Mouse (Mus musculus): ENCODE measurements around the gene Ncoa6. TPM values are rescaled to one million over a fixed set of nuclear protein-coding genes. Genes with fewer than 3 reads are reported as not detected.

The Ncoa6 gene
- polyA plus RNA-seq (2012; rRNA removed) = 42.1 and 43.4 TPM in 2 replicates

DNA sequence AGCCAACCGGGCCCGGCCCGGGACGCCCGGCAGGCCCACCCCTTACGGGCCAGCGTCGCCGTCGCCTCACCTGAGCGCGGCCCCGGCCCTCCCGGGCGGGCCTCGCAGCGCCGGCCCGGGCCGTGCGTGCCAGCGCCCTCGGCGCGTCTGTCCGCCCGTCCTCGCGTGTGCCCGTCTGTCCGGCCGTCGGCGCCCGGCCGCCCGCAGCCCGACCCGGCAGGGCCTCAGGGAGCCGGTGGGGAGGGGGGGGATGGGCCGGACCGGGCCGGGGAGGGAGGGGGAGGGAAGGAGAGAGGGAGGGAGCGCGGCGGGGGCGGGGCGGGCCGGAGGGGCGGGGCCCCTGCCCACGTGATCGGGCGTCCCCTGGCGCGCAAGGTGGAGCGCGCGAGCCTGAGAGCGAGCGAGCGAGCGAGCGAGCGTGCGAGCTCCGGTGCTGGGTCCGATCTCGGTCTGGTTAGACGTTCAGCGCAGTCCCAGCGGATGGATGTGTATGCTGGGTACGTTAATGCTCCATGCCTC, at the start of gene Ncoa6:
Gene Ncoa6 (minus strand): TSS at position 325 of the 519 bp plus-strand sequence.
- peaks cover 12% of the 10 kb centered on the region for H3K4me1 ChIP-seq (ENCODE audit: control insufficient read depth, insufficient read depth, low read length)
- TF ChIP-seq CTCF (IDR thresholded peaks at IDR 0.05; ENCODE audit: extremely low read depth, insufficient read depth, low read length) (no peak), POLR2A (IDR thresholded peaks at IDR 0.05; ENCODE audit: extremely low read depth, insufficient read depth, low read length) (peak; percentile 84)
- peak within 1 kb of the TSS; percentile 96 for H3K27ac ChIP-seq (ENCODE audit: insufficient read depth, low read length)
- H3K4me3 ChIP-seq (ENCODE audit: insufficient read depth, low read length) = peak within 1 kb of the TSS; percentile 76

DNA sequence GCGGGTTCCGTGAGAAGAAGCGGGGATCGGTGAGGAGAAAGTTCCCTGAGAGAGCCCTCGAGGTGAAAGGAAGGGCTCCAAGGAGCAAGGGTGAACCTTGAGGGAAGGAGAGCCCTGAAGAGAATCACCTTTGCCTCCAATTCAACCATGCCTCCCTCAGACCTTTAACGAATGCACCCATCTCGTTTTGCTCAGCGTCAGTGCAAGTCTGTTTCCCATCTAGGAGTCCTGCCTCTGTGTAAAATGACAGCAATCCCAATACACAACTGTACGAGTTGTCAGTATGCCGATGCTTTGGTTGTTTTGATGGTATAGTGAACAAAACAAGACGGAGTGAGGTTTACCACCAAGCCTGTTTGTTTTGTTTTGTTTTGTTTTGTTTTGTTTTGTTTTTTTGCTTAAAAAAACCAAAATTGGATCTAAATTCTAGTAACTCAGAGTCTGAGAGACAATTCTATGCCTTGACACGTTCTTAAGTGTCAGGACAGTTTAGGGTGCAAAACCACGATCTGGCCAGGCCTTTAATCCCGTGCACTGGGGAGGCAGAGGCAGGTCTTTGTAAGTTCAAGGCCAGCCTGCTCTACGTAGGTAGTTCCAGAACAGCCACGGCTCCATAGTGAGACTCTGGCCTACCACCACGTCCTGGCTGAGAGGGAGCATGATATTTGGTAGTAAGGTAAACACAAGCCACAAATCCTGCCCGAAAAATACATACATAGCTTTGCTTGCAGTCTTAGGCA, 45.0 kb upstream of the Ncoa6 start:
- peak overlapping the region; percentile 62 for H3K4me3 ChIP-seq (ENCODE audit: insufficient read depth, low read length)
- no peak overlapping the region for H3K27ac ChIP-seq (ENCODE audit: insufficient read depth, low read length)
- peaks cover 2% of the 10 kb centered on the region; the same call in 1 of the 2 replicates for H3K4me1 ChIP-seq (ENCODE audit: control insufficient read depth, insufficient read depth, low read length)
- TF ChIP-seq CTCF (IDR thresholded peaks at IDR 0.05; ENCODE audit: extremely low read depth, insufficient read depth, low read length) (no peak), POLR2A (IDR thresholded peaks at IDR 0.05; ENCODE audit: extremely low read depth, insufficient read depth, low read length) (no peak)

DNA sequence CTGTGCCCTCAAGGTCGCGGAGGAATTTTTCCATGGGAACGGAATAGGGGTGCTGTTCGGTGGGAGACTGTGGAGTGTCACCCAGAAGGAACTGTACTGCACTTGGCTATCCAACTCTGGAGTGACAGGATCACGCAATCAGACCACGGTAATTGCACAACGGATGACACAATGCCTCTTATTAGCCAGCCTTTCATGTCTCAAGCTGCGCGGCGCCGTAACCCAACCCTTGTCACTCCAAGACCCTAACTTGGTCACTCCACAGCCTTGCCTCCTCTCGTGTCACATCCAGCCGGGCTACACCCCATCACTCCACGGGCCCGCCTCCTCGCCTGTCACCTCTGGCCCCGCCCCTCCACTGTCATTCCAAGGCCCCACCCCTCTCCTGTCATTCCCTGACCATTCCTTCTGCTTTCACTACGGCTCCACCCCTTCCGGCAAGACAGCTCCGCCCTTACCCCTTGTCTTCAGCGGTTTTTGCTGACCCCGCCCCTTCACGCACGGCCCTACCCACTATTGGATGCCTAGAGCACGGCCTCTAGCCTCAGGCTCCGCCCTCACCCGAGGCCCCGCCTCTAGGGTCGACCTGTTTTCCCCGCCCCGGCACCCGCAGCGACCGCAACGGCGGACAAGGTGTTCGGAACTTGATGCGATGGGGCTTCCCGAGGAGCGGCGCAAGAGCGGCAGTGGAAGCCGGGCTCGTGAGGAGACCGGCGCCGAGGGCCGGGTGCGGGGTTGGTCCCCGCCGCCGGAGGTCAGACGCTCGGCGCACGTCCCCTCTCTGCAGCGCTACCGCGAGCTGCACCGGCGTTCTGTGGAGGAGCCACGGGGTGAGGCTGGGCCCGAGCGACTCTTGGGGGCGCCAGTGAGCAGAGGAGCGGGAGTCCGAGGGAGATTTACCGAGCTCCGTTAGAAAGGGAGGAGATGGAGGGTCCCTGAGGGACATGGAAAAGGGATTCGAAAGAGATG, 44.0 kb upstream of the Ncoa6 start, which contains the start of the genes Acss2 and Ggt7:
Gene Acss2 (plus strand): TSS at position 494 of the 969 bp plus-strand sequence.
Gene Ggt7 (minus strand): TSS at position 783 of the 969 bp plus-strand sequence.
- H3K4me1 ChIP-seq (ENCODE audit: control insufficient read depth, insufficient read depth, low read length) = peaks cover 2% of the 10 kb centered on the region; the same call in 1 of the 2 replicates
- no peak within 1 kb of the TSS for H3K27ac ChIP-seq (ENCODE audit: insufficient read depth, low read length)
- TF ChIP-seq POLR2A (IDR thresholded peaks at IDR 0.05; ENCODE audit: extremely low read depth, insufficient read depth, low read length) (peak; percentile 63; the same call in 1 of the 2 replicates), CTCF (IDR thresholded peaks at IDR 0.05; ENCODE audit: extremely low read depth, insufficient read depth, low read length) (peak; percentile 56)
- H3K4me3 ChIP-seq (ENCODE audit: insufficient read depth, low read length) = peak within 1 kb of the TSS; percentile 62

DNA sequence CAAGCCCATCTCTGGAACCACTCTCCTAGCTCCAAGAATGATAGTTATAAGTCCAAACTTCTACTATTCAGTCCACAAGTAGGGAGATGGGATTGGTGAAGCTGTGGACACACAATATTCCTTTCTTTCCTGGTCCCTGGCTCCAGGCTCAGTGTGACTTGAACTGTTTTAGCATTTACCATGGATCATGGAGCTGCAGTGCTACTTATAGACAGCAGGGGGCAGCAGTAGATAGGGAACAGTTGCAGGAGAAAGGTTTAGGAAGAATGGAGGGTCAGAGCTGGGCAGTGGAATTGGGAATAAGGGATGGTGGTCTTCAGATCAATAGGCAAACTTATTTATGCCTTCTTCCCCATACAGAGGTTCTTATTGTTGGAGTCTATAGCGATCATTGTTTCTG, 42.2 kb upstream of the Ncoa6 start:
- peaks cover 5% of the 10 kb centered on the region; the same call in 1 of the 2 replicates for H3K4me1 ChIP-seq (ENCODE audit: control insufficient read depth, insufficient read depth, low read length)
- H3K27ac ChIP-seq (ENCODE audit: insufficient read depth, low read length) = no peak overlapping the region
- TF ChIP-seq POLR2A (IDR thresholded peaks at IDR 0.05; ENCODE audit: extremely low read depth, insufficient read depth, low read length) (no peak), CTCF (IDR thresholded peaks at IDR 0.05; ENCODE audit: extremely low read depth, insufficient read depth, low read length) (peak; percentile 98)
- no peak overlapping the region for H3K4me3 ChIP-seq (ENCODE audit: insufficient read depth, low read length)

DNA sequence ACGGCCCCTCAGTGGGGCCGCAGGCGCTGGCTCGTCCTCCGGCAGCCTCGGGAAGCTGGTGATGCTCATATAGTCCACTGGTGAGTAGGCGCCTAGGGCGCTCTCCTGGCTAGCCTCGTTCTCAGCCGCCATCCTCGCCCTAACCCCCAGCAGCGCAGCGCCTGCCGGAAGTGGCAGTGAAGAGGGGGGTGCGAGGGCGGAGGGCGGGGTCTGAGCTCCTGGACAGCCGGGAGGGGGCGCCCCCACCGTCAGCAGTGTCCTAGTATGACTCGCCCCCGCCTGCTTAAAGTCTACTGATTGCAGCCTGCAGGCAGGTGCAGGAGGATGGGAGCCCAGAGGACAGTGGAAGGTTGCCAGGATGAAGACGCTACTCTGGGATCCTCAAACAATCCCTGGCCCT, 41.0 kb upstream of the Ncoa6 start:
- Histone ChIP-seq H3K4me1 (ENCODE audit: control insufficient read depth, insufficient read depth, low read length) (peaks cover 5% of the 10 kb centered on the region; the same call in 1 of the 2 replicates), H3K27ac (ENCODE audit: insufficient read depth, low read length) (peak overlapping the region; percentile 76), H3K4me3 (ENCODE audit: insufficient read depth, low read length) (peak overlapping the region; percentile 55)
- no peak for TF ChIP-seq CTCF (IDR thresholded peaks at IDR 0.05; ENCODE audit: extremely low read depth, insufficient read depth, low read length)
- TF ChIP-seq POLR2A (IDR thresholded peaks at IDR 0.05; ENCODE audit: extremely low read depth, insufficient read depth, low read length) = peak; percentile 67; the same call in 1 of the 2 replicates

DNA sequence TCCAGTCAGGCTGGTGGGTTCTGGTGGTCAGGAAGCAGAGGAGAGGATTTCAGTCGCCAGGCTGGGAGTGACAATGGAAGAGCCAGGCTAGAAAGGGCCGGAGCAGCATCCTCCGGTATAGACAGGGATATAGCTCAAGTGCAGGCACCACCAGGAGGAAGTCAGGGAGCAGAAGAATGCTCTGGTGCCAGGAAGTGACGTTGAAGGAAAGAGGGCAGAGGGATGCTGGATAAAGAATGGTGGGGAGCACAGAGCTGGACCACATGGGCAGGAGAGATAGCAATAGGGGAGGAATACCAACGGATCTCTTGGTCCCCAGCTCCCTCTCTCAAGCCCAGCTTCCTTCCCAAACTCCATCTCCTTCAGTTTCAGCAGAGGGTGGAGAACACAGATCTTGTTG, 39.8 kb upstream of the Ncoa6 start:
- H3K4me3 ChIP-seq (ENCODE audit: insufficient read depth, low read length) = peak overlapping the region; percentile 55
- peaks cover 2% of the 10 kb centered on the region; the same call in 1 of the 2 replicates for H3K4me1 ChIP-seq (ENCODE audit: control insufficient read depth, insufficient read depth, low read length)
- peak; percentile 88 for TF ChIP-seq POLR2A (IDR thresholded peaks at IDR 0.05; ENCODE audit: extremely low read depth, insufficient read depth, low read length)
- no peak for TF ChIP-seq CTCF (IDR thresholded peaks at IDR 0.05; ENCODE audit: extremely low read depth, insufficient read depth, low read length)
- H3K27ac ChIP-seq (ENCODE audit: insufficient read depth, low read length) = peak overlapping the region; percentile 76; the same call in 1 of the 2 replicates

DNA sequence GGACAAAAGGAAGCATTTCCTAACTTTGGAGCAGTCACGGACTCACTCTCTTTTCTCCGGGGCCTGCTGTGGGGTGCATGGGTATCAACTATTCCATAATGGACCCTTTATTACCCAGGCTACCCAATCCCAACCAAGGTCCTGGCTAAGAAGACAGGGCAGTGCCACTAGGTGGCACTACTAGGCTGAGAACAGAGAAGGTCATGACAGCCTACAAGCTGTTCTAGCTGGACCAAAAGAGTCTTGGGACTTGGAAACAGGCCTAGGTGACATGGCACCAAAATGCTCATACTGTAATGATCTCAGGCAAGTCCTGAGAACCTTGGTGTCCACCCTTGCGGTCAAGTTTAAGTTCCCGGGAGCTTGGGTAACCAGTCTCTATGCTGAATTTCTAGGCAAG, 38.8 kb upstream of the Ncoa6 start:
- Histone ChIP-seq H3K4me1 (ENCODE audit: control insufficient read depth, insufficient read depth, low read length) (peaks cover 7% of the 10 kb centered on the region), H3K4me3 (ENCODE audit: insufficient read depth, low read length) (0 out of 2 replicates have a peak overlapping the region, but pooled peaks have one; percentile 3), H3K27ac (ENCODE audit: insufficient read depth, low read length) (no peak overlapping the region)
- TF ChIP-seq POLR2A (IDR thresholded peaks at IDR 0.05; ENCODE audit: extremely low read depth, insufficient read depth, low read length) (no peak), CTCF (IDR thresholded peaks at IDR 0.05; ENCODE audit: extremely low read depth, insufficient read depth, low read length) (peak; percentile 65)

DNA sequence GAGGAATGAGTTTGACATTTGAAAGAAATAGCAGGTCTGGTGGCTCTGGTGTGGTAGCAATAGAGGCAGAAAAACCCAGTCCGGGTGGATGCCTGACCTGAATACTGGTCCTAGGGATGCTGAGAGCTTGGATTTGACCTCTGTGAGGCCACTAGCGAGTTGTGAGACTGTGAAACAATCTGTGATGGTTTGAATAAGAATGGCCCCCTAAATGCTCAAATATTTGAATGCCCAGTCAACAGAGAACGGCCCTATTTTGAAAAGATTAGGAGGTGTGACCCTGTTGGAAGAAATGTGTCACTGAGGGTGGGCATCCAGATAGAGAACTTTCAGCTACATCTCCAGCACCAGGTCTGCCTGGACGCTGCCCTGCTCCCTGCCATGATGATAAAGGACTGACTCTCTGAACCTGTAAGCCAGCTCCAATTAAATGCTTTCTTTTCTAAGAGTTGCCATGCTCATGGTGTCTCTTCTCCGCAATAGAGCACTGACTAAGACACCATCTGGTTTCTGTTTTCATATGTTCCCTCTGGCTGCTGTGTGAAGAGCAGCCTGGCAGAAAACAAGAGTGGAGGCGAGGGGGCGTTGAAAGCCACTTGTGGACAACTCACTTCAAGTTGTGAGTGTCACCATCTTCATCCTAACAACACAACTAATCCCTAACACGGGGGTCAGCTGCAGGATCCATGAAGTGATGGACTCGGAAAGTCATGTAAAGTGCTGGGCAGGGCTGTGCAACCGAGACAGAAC, 34.2 kb upstream of the Ncoa6 start:
- H3K4me1 ChIP-seq (ENCODE audit: control insufficient read depth, insufficient read depth, low read length) = peaks cover 10% of the 10 kb centered on the region
- H3K27ac ChIP-seq (ENCODE audit: insufficient read depth, low read length) = no peak overlapping the region
- TF ChIP-seq CTCF (IDR thresholded peaks at IDR 0.05; ENCODE audit: extremely low read depth, insufficient read depth, low read length) (no peak), POLR2A (IDR thresholded peaks at IDR 0.05; ENCODE audit: extremely low read depth, insufficient read depth, low read length) (no peak)
- no peak overlapping the region for H3K4me3 ChIP-seq (ENCODE audit: insufficient read depth, low read length)
